Mouse (Mus musculus) heart, postnatal 36 days (tissue): Measurements from ENCODE around the gene Sema3d. TPM values are rescaled to one million over a fixed set of nuclear protein-coding genes. Genes with fewer than 3 reads are reported as not detected.

ENCODE experiments used
- DNase-seq, 2 experiments: peaks; one replicate each; pipeline ENCODE4 v3.0.0; 2021 to 2022
- intact Hi-C: fragments of 180-260 bp; cut with DNase I; formaldehyde crosslinking; loops from one replicate; pipeline ENCODE4 v1.15.1; 2025
- total RNA-seq, 2 experiments: library from RNA; stranded (reverse); gene quantifications; 2 replicates each; pipeline ENCODE4 v1.2.3; 2021

The Sema3d gene
- 1 to 10 TPM; 4.1 to 6.7 TPM for total RNA-seq

GRCm38 (mm10) chr5:12383133-12383959 lies at the start of gene Sema3d:
Gene Sema3d (plus strand): TSS chr5:12383385.
- peak; percentile 77 to 78 for DNase-seq
- intact Hi-C loops = loop anchor here (2.0 to 5.0 kb wide), 2 partner anchors 159 to 353 kb away; no protein-coding TSS in a partner anchor

DNA sequence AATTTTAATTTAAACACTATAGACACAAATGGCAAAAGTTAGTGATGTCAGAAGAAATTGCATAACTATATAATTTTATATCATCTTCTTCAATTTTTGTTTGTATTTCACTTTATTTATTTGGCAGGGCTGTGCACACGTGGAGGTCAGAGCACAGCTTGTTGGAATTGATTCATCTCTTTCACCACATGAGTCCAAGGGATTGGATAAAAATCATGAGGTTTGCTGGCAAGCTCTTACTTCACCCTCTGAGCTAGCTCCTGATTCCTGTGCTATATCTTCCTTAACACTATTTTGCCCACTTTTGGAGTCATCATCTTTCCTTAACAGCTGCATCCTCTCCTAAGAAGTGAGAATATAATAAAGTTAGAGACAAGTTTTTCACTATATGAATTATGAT lies 5.9 kb upstream of the Sema3d start:
- DNase-seq = no peak
- intact Hi-C loops = no loop called here

DNA sequence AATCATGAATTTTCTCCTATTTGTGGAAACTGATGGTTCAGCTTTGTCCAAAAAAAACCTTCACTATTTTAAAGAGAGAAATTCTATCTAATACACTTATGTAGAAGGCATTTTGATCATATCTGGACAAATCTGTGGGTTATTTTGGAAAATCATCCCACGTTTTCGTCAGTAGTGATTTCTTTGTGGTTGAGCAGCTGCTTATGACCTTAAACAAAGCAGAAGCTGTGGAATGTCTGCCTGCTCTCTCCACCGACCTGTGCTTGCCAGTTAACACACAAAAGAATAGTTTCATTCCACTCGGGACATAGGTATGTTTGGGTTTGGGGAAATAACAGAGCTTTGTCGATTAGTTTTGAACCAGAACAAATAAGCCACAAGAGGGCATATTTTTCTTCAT lies 4.3 kb upstream of the Sema3d start:
- no peak for DNase-seq
- intact Hi-C loops = no loop called here

DNA sequence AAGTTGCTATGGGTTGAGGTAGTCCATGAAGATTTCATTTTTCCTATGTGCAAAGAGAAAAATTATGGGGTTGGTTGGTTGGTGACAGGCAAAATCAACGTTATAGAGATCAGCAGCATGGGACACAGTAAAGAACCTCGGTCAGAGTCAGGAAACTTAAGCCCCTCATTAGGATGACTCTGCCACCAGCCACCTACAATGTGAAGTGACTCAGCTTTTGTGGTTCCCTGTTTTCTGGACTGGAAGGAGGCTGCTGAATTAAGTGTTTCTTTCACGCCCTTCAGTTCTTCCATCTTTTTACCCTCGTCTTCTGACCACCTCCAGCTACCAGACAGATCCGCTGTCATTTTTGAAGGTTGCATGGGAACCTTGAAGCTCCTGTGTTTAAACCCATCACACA lies 1.2 kb upstream of the Sema3d start:
- intact Hi-C loops = loop anchor here (2.0 to 5.0 kb wide), 2 partner anchors 160 to 351 kb away; no protein-coding TSS in a partner anchor
- DNase-seq = no peak

- DNase-seq = peak in 1 of 2 experiments; percentile 24
- intact Hi-C loops = loop anchor here (2.0 to 5.0 kb wide), 2 partner anchors 158 to 353 kb away; no protein-coding TSS in a partner anchor
Observed at GRCm38 (mm10) chr5:12383960-12384285, 738 bp downstream of the Sema3d start.

DNA sequence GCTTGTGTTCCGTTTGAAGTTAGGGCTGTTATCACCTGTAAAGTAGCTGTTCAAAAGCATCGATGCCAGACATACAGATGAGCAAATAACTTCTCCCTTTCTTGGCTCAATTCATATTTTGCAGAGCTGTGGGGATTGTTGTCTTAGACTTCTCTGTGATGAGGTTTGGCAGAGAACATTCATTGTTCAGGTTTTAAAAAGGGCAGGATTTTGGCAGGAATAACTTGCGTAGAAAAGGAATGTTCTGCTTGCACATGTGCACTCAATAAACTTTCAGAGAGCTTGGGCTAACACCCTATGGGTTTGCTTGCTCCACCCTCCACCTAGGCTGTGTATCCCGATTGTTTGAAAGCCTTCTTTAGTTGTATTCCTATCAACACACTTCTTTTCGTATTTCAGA lies 9.5 kb downstream of the Sema3d start:
- intact Hi-C loops = no loop called here
- no peak for DNase-seq

DNA sequence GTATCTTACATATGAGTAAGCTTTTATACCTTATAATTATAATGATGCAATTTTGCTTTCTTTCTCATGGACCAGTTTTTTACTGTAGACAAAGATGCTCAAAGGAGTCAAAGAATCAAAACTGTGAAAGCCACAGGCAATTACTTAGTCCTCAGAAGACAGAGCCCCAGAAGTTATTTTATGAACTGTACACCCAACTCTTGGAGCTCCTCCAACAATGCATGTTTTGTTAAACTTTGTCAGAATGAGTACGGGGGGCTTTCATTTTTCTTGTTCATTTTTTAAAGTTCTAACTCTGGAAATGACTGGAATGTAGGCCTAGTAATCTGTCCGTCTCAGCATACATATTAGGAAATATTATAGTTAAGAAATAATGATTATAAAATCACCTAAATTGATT lies 16.1 kb downstream of the Sema3d start:
- intact Hi-C loops = no loop called here

GRCm38 (mm10) chr5:12404229-12404628 lies 21.0 kb downstream of the Sema3d start:
- intact Hi-C loops = no loop called here
- no peak for DNase-seq

More for the DNA sequence above, 16.1 kb downstream of the Sema3d start:
- DNase-seq = no peak

DNA sequence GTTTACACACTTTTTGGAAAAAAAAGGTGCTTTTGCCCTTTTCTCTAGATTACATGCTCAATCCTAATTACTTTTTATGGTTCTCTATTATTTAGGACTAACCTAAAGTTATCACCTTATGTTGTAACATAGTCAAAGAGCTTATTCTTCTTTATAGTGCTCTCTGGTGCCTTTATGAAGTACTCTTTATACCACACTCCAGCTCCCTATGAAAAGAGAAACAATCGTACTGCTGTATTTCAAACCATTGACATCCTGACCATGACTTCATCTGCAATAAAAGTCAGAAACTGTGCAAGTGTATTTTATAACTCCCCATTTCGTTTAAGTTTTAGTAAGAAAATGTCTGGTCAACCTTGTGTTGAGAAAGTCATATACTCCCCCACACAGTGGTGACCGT lies 29.4 kb downstream of the Sema3d start:
- intact Hi-C loops = no loop called here
- DNase-seq = no peak

GRCm38 (mm10) chr5:12423264-12423663 lies 40.1 kb downstream of the Sema3d start:
- intact Hi-C loops = no loop called here
- DNase-seq = no peak

DNA sequence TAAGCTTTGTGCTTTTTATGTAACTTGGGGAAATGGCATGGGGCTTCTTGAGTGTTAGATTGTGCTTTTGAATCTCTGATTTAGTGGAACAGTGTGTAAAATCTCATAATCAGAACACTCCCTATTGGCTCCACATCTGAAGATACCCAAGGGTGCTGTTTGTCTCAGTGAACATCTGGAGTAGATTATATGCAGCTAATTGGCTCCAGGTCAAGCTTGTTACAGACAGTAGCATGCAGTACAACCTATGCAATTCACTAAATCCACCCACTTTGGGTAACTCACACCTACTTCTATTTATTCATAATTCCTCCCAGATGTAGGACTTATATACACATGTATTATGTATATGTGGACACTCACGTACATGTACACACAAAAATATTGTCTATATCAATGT lies 58.6 kb downstream of the Sema3d start:
- intact Hi-C loops = no loop called here
- DNase-seq = no peak

- DNase-seq = no peak
Observed at GRCm38 (mm10) chr5:12442176-12443105, 59.3 kb downstream of the Sema3d start.

GRCm38 (mm10) chr5:12451089-12451488 lies 67.9 kb downstream of the Sema3d start:
- intact Hi-C loops = no loop called here
- DNase-seq = no peak

More at GRCm38 (mm10) chr5:12442176-12443105, 59.3 kb downstream of the Sema3d start:
- intact Hi-C loops = no loop called here

- intact Hi-C loops = no loop called here
- DNase-seq = no peak
Observed at GRCm38 (mm10) chr5:12454946-12455345, 71.8 kb downstream of the Sema3d start.

GRCm38 (mm10) chr5:12457509-12457908 lies 74.3 kb downstream of the Sema3d start:
- intact Hi-C loops = no loop called here
- no peak for DNase-seq

DNA sequence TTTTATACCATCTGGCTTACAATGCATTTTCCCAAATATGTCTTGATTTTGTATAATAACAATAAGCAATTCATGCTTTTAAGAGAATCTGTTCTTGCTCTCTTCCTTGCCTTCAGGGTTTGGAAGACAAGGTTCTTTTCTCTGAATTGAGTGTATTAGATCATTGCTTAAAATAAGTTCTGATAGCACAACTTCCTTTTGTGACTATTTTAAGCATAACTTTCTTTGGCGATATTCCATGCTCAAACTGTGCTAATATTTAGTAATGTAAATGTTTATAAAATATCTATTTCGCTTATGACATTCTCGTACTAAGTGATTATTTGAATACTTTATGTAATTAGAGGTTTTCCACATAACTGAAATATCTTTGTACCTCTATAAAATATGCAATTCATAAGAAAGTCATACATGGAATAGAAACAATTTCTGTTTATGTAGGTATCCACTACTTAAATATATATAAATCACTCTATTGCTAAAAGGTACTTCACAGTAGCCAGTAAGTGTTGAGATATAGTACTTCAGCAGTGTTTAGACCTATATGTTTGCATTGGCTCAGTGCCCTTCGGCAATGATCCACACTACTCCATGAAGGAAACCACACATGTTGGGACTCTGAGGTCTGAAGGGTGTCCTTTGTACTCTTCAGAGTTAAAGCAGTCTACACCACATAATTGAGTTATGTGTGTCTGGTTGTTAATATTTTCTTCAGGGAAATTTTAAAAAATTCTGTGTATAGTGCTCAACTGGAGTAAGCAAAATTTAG lies 84.6 kb downstream of the Sema3d start:
- DNase-seq = no peak
- intact Hi-C loops = no loop called here

- DNase-seq = no peak
- intact Hi-C loops = no loop called here
Observed at GRCm38 (mm10) chr5:12474904-12475638, 91.9 kb downstream of the Sema3d start.

DNA sequence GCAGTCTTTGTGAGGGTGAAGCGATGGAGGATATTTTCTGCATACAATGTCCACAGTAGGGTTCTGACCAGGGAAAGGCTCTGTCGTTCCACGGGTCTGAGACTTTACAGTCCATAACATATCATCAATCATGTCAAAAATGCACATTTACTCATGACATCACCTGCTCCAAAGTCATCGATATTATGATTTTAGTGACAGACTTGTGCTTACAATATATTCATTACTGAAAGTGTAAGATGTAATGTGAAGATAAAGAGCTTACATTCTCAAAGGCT lies 92.4 kb downstream of the Sema3d start:
- DNase-seq = no peak
- intact Hi-C loops = no loop called here

DNA sequence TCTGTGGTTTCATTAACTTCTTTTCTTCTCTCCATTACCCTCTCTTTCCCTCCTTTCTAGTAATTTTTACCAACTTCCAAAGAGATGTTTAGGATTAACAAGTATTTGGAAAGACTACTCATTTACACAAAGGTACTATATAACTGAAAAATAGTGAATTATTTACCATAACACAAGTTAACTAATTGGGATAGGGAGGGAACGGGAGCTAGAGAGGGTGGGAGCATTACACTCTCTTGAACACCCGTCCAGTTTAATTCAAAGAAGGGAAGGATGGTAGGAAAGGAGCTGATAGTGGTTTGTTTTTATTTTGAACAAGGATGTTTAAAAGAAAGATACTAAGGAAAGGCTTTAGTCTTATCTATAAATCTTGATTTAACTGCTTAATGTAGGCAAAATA lies 104.7 kb downstream of the Sema3d start:
- intact Hi-C loops = no loop called here
- no peak for DNase-seq

DNA sequence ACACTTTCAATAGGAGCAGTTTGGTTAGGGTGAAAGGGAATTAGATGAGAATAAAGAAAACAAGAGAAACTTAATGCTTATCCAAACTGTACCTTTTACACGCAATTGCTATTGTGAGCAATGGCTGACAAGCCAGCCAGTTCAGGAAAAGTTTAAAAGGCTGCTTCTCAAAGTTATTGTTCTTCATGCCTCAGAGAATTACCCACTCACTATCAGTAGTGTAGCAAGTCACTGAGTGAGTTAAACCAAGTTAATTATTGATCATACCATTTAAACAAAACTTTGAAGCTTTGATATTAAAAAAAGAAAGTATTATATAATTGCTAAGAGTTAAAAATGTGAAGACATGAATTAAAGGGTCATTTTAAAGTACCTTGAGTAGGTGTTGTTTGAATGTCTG lies 108.5 kb downstream of the Sema3d start:
- intact Hi-C loops = no loop called here
- no peak for DNase-seq
